In genomic region chr11:75903486-75903885, GRCm38 (mm10) we compare ENCODE assay signal across 9 mouse cellular contexts. TPM values are rescaled to one million over a fixed set of nuclear protein-coding genes. Genes with fewer than 3 reads are reported as not detected.
DNase-seq lines count a peak whose midpoint lies in the region; ATAC-seq lines count a peak whose summit lies in the region.
"Had no signal": no experiment of that assay in that cellular context is flagged by ENCODE, and none has a peak within 500 bp of the region (broad histone marks: within the 10 kb centered on the region; RNA-seq: fewer than 3 reads in every experiment).

No protein-coding gene starts in this region.

- DNase-seq in forebrain, embryonic 11.5 days (ENCODE audit: low spot score): peak; percentile 74
- DNase-seq in ovary, postnatal 36 days (ENCODE audit: low spot score): peak; percentile 33
- DNase-seq in ovary, postnatal 10 days (ENCODE audit: low spot score): no peak
- peak; percentile 41 for DNase-seq in embryo, embryonic 11 days
- peak; percentile 51 for DNase-seq in lung, postnatal 36 days
- no peak for DNase-seq in urinary bladder, postnatal 25 days (ENCODE audit: low spot score)
- DNase-seq in T-cell, adult 2 months (ENCODE audit: low spot score): no peak

- H3K27me3 ChIP-seq in forebrain, embryonic 11.5 days (ENCODE audit: control insufficient read depth, insufficient read depth, low read length): no peaks in the 10 kb centered on the region
- H3K27me3 ChIP-seq in forebrain, embryonic 12.5 days: no peaks in the 10 kb centered on the region
- H3K27me3 ChIP-seq: hindbrain, embryonic 15.5 days had no signal

- H3K4me1 ChIP-seq in forebrain, embryonic 11.5 days (replicated peaks; ENCODE audit: control insufficient read depth, insufficient read depth, low read length): peaks cover 4% of the 10 kb centered on the region; the same call in 1 of the 2 replicates
- peaks cover 18% of the 10 kb centered on the region for H3K4me1 ChIP-seq in forebrain, embryonic 12.5 days

- H3K4me2 ChIP-seq in forebrain, embryonic 11.5 days (ENCODE audit: low read depth, low read length, severe bottlenecking): no peak overlapping the region
- no peak overlapping the region for H3K4me2 ChIP-seq in forebrain, embryonic 12.5 days
- H3K4me2 ChIP-seq: hindbrain, embryonic 15.5 days had no signal

- H3K9me3 ChIP-seq in forebrain, embryonic 11.5 days (ENCODE audit: control insufficient read depth, low read length): no peaks in the 10 kb centered on the region
- H3K9me3 ChIP-seq in forebrain, embryonic 12.5 days: peaks cover 4% of the 10 kb centered on the region; the same call in 1 of the 2 replicates
- H3K9me3 ChIP-seq: hindbrain, embryonic 15.5 days had no signal

- no peak overlapping the region for H3K4me3 ChIP-seq in forebrain, embryonic 11.5 days (ENCODE audit: low read depth, low read length)
- H3K4me3 ChIP-seq in forebrain, embryonic 12.5 days (replicated peaks): no peak overlapping the region
- H3K4me3 ChIP-seq: hindbrain, embryonic 15.5 days had no signal

- H3K36me3 ChIP-seq in forebrain, embryonic 11.5 days (ENCODE audit: control insufficient read depth, insufficient read depth, low read length): no peaks in the 10 kb centered on the region
- no peaks in the 10 kb centered on the region for H3K36me3 ChIP-seq in forebrain, embryonic 12.5 days (replicated peaks)
- H3K36me3 ChIP-seq: hindbrain, embryonic 15.5 days had no signal

- H3K9ac ChIP-seq in forebrain, embryonic 11.5 days (ENCODE audit: low read length): no peak overlapping the region
- H3K9ac ChIP-seq in forebrain, embryonic 12.5 days: no peak overlapping the region
- H3K9ac ChIP-seq: hindbrain, embryonic 15.5 days had no signal

- WGBS in forebrain, embryonic 11.5 days: 66% methylated on average over 3 of the region's 3 CpGs
- WGBS in forebrain, embryonic 12.5 days: 67% methylated on average over 3 of the region's 3 CpGs

- H3K27ac ChIP-seq in forebrain, embryonic 11.5 days (ENCODE audit: low read depth, low read length): no peak overlapping the region
- no peak overlapping the region for H3K27ac ChIP-seq in forebrain, embryonic 12.5 days
- H3K27ac ChIP-seq: hindbrain, embryonic 15.5 days had no signal

- ATAC-seq in forebrain, embryonic 11.5 days (replicated peaks; ENCODE audit: low FRiP score): no peak
- no peak for ATAC-seq in forebrain, embryonic 12.5 days (ENCODE audit: low FRiP score)

RNA-seq across cellular contexts. Expression of gene Rph3al, which starts 34.7 kb away (rescaled TPM):
- polyA plus RNA-seq in forebrain, embryonic 11.5 days (2014; fragmentation: Nextera tagmentation; extraction: Ambion mirVana): 1.1 and 2.5 TPM in 2 replicates
- polyA plus RNA-seq in forebrain, embryonic 12.5 days (2016; fragmentation: Nextera tagmentation; extraction: Ambion mirVana): 1.1 and 1.7 TPM in 2 replicates

Comparison
In these comparisons a context has a peak if more than half of its experiments do, and no peak if none do; other contexts are left out.
1. DNase-seq: peak in forebrain, embryonic 11.5 days (single experiment), ovary, postnatal 36 days (single experiment), embryo, embryonic 11 days (single experiment) and lung, postnatal 36 days (single experiment); none in ovary, postnatal 10 days (single experiment), urinary bladder, postnatal 25 days (single experiment) and T-cell, adult 2 months (single experiment).